Comparison of ENCODE assay signal across 11 mouse cellular contexts in the genomic region with DNA sequence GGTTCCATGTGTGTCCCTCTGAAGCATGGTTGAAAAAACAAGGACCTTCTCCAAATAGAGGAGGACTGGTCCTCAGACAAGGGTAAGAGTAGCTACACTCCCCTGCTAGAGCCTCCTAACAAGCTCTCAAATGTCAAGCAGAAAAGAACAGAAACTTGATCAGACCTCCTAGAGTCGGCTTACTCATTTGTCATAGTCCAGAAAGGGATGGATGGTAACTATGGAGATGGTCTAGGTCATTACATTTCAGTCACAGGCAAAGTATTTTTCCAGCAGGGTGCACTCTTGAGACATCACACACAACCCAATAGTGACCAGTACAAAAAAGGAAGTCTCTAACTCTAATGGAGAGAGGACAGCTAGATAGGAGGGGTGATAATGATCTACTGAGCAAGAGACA. TPM values are rescaled to one million over a fixed set of nuclear protein-coding genes. Genes with fewer than 3 reads are reported as not detected.
DNase-seq lines count a peak whose midpoint lies in the region; ATAC-seq and TF ChIP-seq lines count a peak whose summit lies in the region.
"Had no signal": no experiment of that assay in that cellular context is flagged by ENCODE, and none has a peak within 500 bp of the region (broad histone marks: within the 10 kb centered on the region; RNA-seq: fewer than 3 reads in every experiment).

No protein-coding gene starts in this region.

- H3K4me1 ChIP-seq in liver, postnatal 0 days (ENCODE audit: insufficient read depth): no peaks in the 10 kb centered on the region
- H3K4me1 ChIP-seq: stomach, embryonic 15.5 days had no signal

- ATAC-seq in granulocyte monocyte progenitor cell, adult 5-6 weeks (replicated peaks; ENCODE audit: poor library complexity, severe bottlenecking): peak; percentile 92
- peak; percentile 35; the same call in 1 of the 2 replicates for ATAC-seq in liver, postnatal 0 days

- WGBS in liver, postnatal 0 days (ENCODE audit: insufficient replicate concordance): 32% methylated on average over 1 of the region's 1 CpGs

- H3K4me2 ChIP-seq in liver, postnatal 0 days (ENCODE audit: low read depth, low read length): no peak overlapping the region
- H3K4me2 ChIP-seq: hindbrain, embryonic 15.5 days; stomach, embryonic 15.5 days had no signal

- no peak overlapping the region for H3K4me3 ChIP-seq in gastrocnemius, adult 2 months
- no peak overlapping the region for H3K4me3 ChIP-seq in liver, postnatal 0 days (ENCODE audit: low read depth, low read length)
- H3K4me3 ChIP-seq: hindbrain, embryonic 15.5 days; stomach, embryonic 15.5 days had no signal

- no peaks in the 10 kb centered on the region for H3K27me3 ChIP-seq in liver, postnatal 0 days (ENCODE audit: insufficient read depth, low read length)
- H3K27me3 ChIP-seq: hindbrain, embryonic 15.5 days; stomach, embryonic 15.5 days had no signal

- DNase-seq in gastrocnemius, adult 2 months: no peak
- DNase-seq in gastrocnemius, postnatal 10 days: no peak
- DNase-seq in CD4-positive, CD25-positive, alpha-beta regulatory T cell, adult 2 months (ENCODE audit: low read depth, low spot score): peak; percentile 52
- no peak for DNase-seq in liver, postnatal 0 days
- no peak for DNase-seq in spleen, postnatal 10 days (ENCODE audit: low spot score in 2 of 2)
- no peak for DNase-seq in c-Kit-positive CD71-positive TER-119-positive erythroid progenitor cells, embryonic 14.5 days (ENCODE audit: low spot score)
- DNase-seq in urinary bladder, adult 2 months (ENCODE audit: low spot score): no peak

- intact Hi-C loops in gastrocnemius, adult 2 months (cut with DNase I): loop anchor here (1.0 to 5.0 kb wide), 2 partner anchors 71 to 127 kb away; no protein-coding TSS in a partner anchor

- no peak overlapping the region for H3K9ac ChIP-seq in liver, postnatal 0 days (replicated peaks)
- H3K9ac ChIP-seq: hindbrain, embryonic 15.5 days; stomach, embryonic 15.5 days had no signal

- H3K9me3 ChIP-seq in liver, postnatal 0 days (ENCODE audit: low read length): no peaks in the 10 kb centered on the region
- H3K9me3 ChIP-seq: hindbrain, embryonic 15.5 days; stomach, embryonic 15.5 days had no signal

- TF ChIP-seq CTCF in gastrocnemius, adult 2 months (IDR thresholded peaks at IDR 0.05): peak; percentile 57
- TF ChIP-seq CTCF in liver, postnatal 0 days (IDR thresholded peaks at IDR 0.05; ENCODE audit: low read depth): peak; percentile 60

- H3K27ac ChIP-seq in gastrocnemius, adult 2 months: no peak overlapping the region
- no peak overlapping the region for H3K27ac ChIP-seq in liver, postnatal 0 days (ENCODE audit: low read depth)
- H3K27ac ChIP-seq: hindbrain, embryonic 15.5 days; stomach, embryonic 15.5 days had no signal

- no peaks in the 10 kb centered on the region for H3K36me3 ChIP-seq in liver, postnatal 0 days (replicated peaks; ENCODE audit: insufficient read depth, low read length)
- H3K36me3 ChIP-seq: hindbrain, embryonic 15.5 days; stomach, embryonic 15.5 days had no signal

- TF ChIP-seq EP300 in liver, postnatal 0 days (IDR thresholded peaks at IDR 0.05; ENCODE audit: low read depth): no peak

RNA-seq across cellular contexts. Expression of a gene that starts 21.9 kb away (rescaled TPM):
- 1 to 10 TPM; 1.4 to 2.5 TPM for total RNA-seq in gastrocnemius, adult 2 months (2021)
- 1 to 10 TPM; 3.7 to 4.3 TPM for total RNA-seq in gastrocnemius, postnatal 10 days (2021)
- 32.0 and 40.6 TPM in 2 replicates for total RNA-seq in granulocyte monocyte progenitor cell, adult 5-6 weeks (2014; fragmentation: Nextera tagmentation)
- 10.8 and 22.6 TPM in 2 replicates for total RNA-seq in granulocyte monocyte progenitor cell, adult 5-6 weeks (2017)
- polyA plus RNA-seq in liver, postnatal 0 days (2015; fragmentation: Nextera tagmentation; extraction: Ambion mirVana): 28.0 and 29.7 TPM in 2 replicates
- 9.9 and 12.1 TPM in 2 replicates for polyA plus RNA-seq in urinary bladder, adult 2 months (2012; rRNA removed)

RNA-seq across cellular contexts. Expression of a gene that starts 55.7 kb away (rescaled TPM):
- total RNA-seq in gastrocnemius, adult 2 months (2021): not detected
- total RNA-seq in gastrocnemius, postnatal 10 days (2021): not detected
- total RNA-seq in granulocyte monocyte progenitor cell, adult 5-6 weeks (2014; fragmentation: Nextera tagmentation): not detected in 2 replicates
- not detected in 2 replicates for total RNA-seq in granulocyte monocyte progenitor cell, adult 5-6 weeks (2017)
- polyA plus RNA-seq in liver, postnatal 0 days (2015; fragmentation: Nextera tagmentation; extraction: Ambion mirVana): 0.95 and 1.9 TPM in 2 replicates
- 0.04 and 0.06 TPM in 2 replicates for polyA plus RNA-seq in urinary bladder, adult 2 months (2012; rRNA removed)
- polyA plus RNA-seq: embryonic facial prominence, embryonic 11.5 days; hindbrain, embryonic 15.5 days had no signal
